ENCODE assay signal across 8 mouse cellular contexts in the genomic region with DNA sequence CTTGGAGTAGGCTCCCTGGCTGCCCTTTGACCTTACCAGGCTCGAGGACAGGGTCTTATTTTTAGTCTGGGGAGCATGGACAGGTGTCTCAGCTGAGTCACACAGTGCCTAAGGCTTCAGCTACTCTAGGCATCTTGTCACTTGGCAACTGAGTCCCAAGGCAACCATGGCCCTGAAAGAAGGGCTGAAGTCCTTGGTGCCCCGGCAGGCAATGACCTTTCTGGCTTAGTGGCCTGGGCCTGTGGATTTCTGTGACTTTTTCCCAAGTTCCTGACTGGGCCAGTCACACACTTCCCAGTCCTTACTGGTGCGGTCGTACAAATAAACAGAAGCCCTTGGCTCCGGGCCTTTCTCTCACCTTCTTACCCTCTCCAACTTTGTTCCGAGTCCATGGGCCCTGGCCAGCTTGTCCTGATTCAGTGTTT. TPM values are rescaled to one million over a fixed set of nuclear protein-coding genes. Genes with fewer than 3 reads are reported as not detected.
DNase-seq lines count a peak whose midpoint lies in the region; ATAC-seq and TF ChIP-seq lines count a peak whose summit lies in the region.

No protein-coding gene starts in this region.

- no peak for TF ChIP-seq EP300 in heart, postnatal 0 days (IDR thresholded peaks at IDR 0.05; ENCODE audit: low read depth)
- TF ChIP-seq EP300 in liver, embryonic 14.5 days (IDR thresholded peaks at IDR 0.05; ENCODE audit: low read depth) = no peak

- H3K4me3 ChIP-seq in heart, postnatal 0 days (ENCODE audit: low read depth, low read length) = peak overlapping the region; percentile 89
- H3K4me3 ChIP-seq in liver, embryonic 14.5 days (ENCODE audit: insufficient read depth in 1 of 2, low read depth in 2 of 2, low read length in 2 of 2) = peak overlapping the region; percentile 9 to 64; a peak in 2 of 4 replicates
- peak overlapping the region; percentile 90; the same call in 1 of the 2 replicates for H3K4me3 ChIP-seq in stomach, embryonic 16.5 days (replicated peaks; ENCODE audit: low read length)

- peak; percentile 77 for DNase-seq in gastrocnemius, adult 18-20 months (ENCODE audit: low spot score)
- DNase-seq in gastrocnemius, postnatal 14 days = no peak
- DNase-seq in adrenal gland, postnatal 25 days = peak; percentile 35
- no peak for DNase-seq in heart, postnatal 0 days (ENCODE audit: low spot score)
- no peak for DNase-seq in liver, embryonic 14.5 days (ENCODE audit: low read depth in 3 of 3, low spot score in 3 of 3)
- no peak for DNase-seq in left cerebral cortex, adult 8-10 months (ENCODE audit: low spot score in 2 of 2)
- DNase-seq in thymus, postnatal 0 days (ENCODE audit: low spot score) = no peak

- ATAC-seq in heart, postnatal 0 days (ENCODE audit: insufficient read depth, low read depth) = no peak
- ATAC-seq in liver, embryonic 14.5 days (ENCODE audit: insufficient read depth) = no peak
- no peak for ATAC-seq in stomach, embryonic 16.5 days (ENCODE audit: insufficient read depth, low FRiP score)

- no peaks in the 10 kb centered on the region for H3K27me3 ChIP-seq in heart, postnatal 0 days (ENCODE audit: control insufficient read depth, insufficient read depth, low read length)
- H3K27me3 ChIP-seq in liver, embryonic 14.5 days (ENCODE audit: control insufficient read depth, insufficient read depth, low read length) = no peaks in the 10 kb centered on the region
- H3K27me3 ChIP-seq in stomach, embryonic 16.5 days (ENCODE audit: control insufficient read depth, insufficient read depth, low read length) = no peaks in the 10 kb centered on the region

- 66% methylated on average over 6 of the region's 6 CpGs for WGBS in heart, postnatal 0 days
- 71% methylated on average over 6 of the region's 6 CpGs for WGBS in liver, embryonic 14.5 days (ENCODE audit: insufficient replicate concordance)
- 64% methylated on average over 6 of the region's 6 CpGs for WGBS in stomach, embryonic 16.5 days

- no peaks in the 10 kb centered on the region for H3K9me3 ChIP-seq in heart, postnatal 0 days (replicated peaks; ENCODE audit: control insufficient read depth, low read length)
- no peaks in the 10 kb centered on the region for H3K9me3 ChIP-seq in liver, embryonic 14.5 days (ENCODE audit: control insufficient read depth, low read length)
- H3K9me3 ChIP-seq in stomach, embryonic 16.5 days (replicated peaks; ENCODE audit: control insufficient read depth, low read length) = no peaks in the 10 kb centered on the region

- peaks cover 22% of the 10 kb centered on the region for H3K4me1 ChIP-seq in heart, postnatal 0 days (ENCODE audit: control insufficient read depth, insufficient read depth)
- H3K4me1 ChIP-seq in liver, embryonic 14.5 days (replicated peaks; ENCODE audit: control insufficient read depth in 2 of 2, insufficient read depth in 2 of 2, low read length in 1 of 2) = peaks cover 16 to 24% of the 10 kb centered on the region in 2 experiments
- H3K4me1 ChIP-seq in stomach, embryonic 16.5 days (ENCODE audit: control insufficient read depth, insufficient read depth, low read length) = peaks cover 22% of the 10 kb centered on the region

- no peak for TF ChIP-seq CTCF in heart, postnatal 0 days (IDR thresholded peaks at IDR 0.05; ENCODE audit: low read depth)
- no peak for TF ChIP-seq CTCF in liver, embryonic 14.5 days (IDR thresholded peaks at IDR 0.05; ENCODE audit: low read depth)

- peak overlapping the region; percentile 61 for H3K4me2 ChIP-seq in heart, postnatal 0 days (ENCODE audit: low read depth, low read length)
- H3K4me2 ChIP-seq in liver, embryonic 14.5 days (ENCODE audit: low read depth) = peak overlapping the region; percentile 92
- H3K4me2 ChIP-seq in stomach, embryonic 16.5 days (ENCODE audit: low read depth, low read length) = peak overlapping the region; percentile 67; the same call in 1 of the 2 replicates

- peaks cover 32% of the 10 kb centered on the region for H3K36me3 ChIP-seq in heart, postnatal 0 days (replicated peaks; ENCODE audit: control insufficient read depth, insufficient read depth, low read length)
- H3K36me3 ChIP-seq in liver, embryonic 14.5 days (replicated peaks; ENCODE audit: control insufficient read depth, insufficient read depth, low read depth) = no peaks in the 10 kb centered on the region
- H3K36me3 ChIP-seq in stomach, embryonic 16.5 days (ENCODE audit: control insufficient read depth, insufficient read depth, low read length) = peaks cover 4% of the 10 kb centered on the region; the same call in 1 of the 2 replicates

- H3K27ac ChIP-seq in heart, postnatal 0 days (ENCODE audit: low read depth) = peak overlapping the region; percentile 91
- H3K27ac ChIP-seq in liver, embryonic 14.5 days = no peak overlapping the region
- H3K27ac ChIP-seq in stomach, embryonic 16.5 days (ENCODE audit: low read length) = no peak overlapping the region

- intact Hi-C loops in gastrocnemius, postnatal 14 days (cut with DNase I; ENCODE audit: low total_unique reads) = no loop called here

- 0 out of 2 replicates have a peak overlapping the region, but pooled peaks have one; percentile 91 for H3K9ac ChIP-seq in heart, postnatal 0 days (replicated peaks; ENCODE audit: low read depth, low read length)
- peak overlapping the region; percentile 60 for H3K9ac ChIP-seq in liver, embryonic 14.5 days (replicated peaks)
- H3K9ac ChIP-seq in stomach, embryonic 16.5 days (ENCODE audit: low read length) = peak overlapping the region; percentile 94

RNA-seq across cellular contexts. Expression of gene Mief2, which starts 1.0 kb away (rescaled TPM):
- 10 to 100 TPM; 75.2 to 94.4 TPM for total RNA-seq in gastrocnemius, adult 18-20 months (2021)
- 10 to 100 TPM; 82.5 to 88.4 TPM for total RNA-seq in gastrocnemius, postnatal 14 days (2021)
- 39.8 and 45.0 TPM in 2 replicates for total RNA-seq in adrenal gland, postnatal 25 days (2021)
- 26.5 and 27.4 TPM in 2 replicates for total RNA-seq in heart, postnatal 0 days (2014; rRNA removed; ENCODE audit: low replicate concordance)
- 19.5 and 20.4 TPM in 2 replicates for polyA plus RNA-seq in heart, postnatal 0 days (2015; fragmentation: Nextera tagmentation; extraction: Ambion mirVana)
- polyA plus RNA-seq in liver, embryonic 14.5 days (2012; rRNA removed) = 1.8 and 2.0 TPM in 2 replicates
- polyA plus RNA-seq in liver, embryonic 14.5 days (2014; fragmentation: Nextera tagmentation; extraction: Ambion mirVana) = 1.8 and 2.5 TPM in 2 replicates
- polyA plus RNA-seq in stomach, embryonic 16.5 days (2015; fragmentation: Nextera tagmentation; extraction: Ambion mirVana) = 11.2 and 13.2 TPM in 2 replicates
- 10 to 100 TPM; 18.3 to 24.8 (median 19.8) TPM for total RNA-seq in left cerebral cortex, adult 8-10 months (2022)
- 10.3 and 11.0 TPM in 2 replicates for polyA plus RNA-seq in thymus, postnatal 0 days (2015; fragmentation: Nextera tagmentation; extraction: Ambion mirVana)

RNA-seq across cellular contexts. Expression of gene Flii, which starts 2.2 kb away (rescaled TPM):
- 100 to 1,000 TPM; 108 to 113 TPM for total RNA-seq in gastrocnemius, adult 18-20 months (2021)
- total RNA-seq in gastrocnemius, postnatal 14 days (2021) = 10 to 100 TPM; 87.8 to 90.9 TPM
- 167 and 175 TPM in 2 replicates for total RNA-seq in adrenal gland, postnatal 25 days (2021)
- 82.2 and 123 TPM in 2 replicates for total RNA-seq in heart, postnatal 0 days (2014; rRNA removed; ENCODE audit: low replicate concordance)
- 52.6 and 55.3 TPM in 2 replicates for polyA plus RNA-seq in heart, postnatal 0 days (2015; fragmentation: Nextera tagmentation; extraction: Ambion mirVana)
- polyA plus RNA-seq in liver, embryonic 14.5 days (2012; rRNA removed) = 19.4 and 35.3 TPM in 2 replicates
- polyA plus RNA-seq in liver, embryonic 14.5 days (2014; fragmentation: Nextera tagmentation; extraction: Ambion mirVana) = 22.5 and 25.7 TPM in 2 replicates
- 87.7 and 97.6 TPM in 2 replicates for polyA plus RNA-seq in stomach, embryonic 16.5 days (2015; fragmentation: Nextera tagmentation; extraction: Ambion mirVana)
- 10 to 100 TPM; 61.2 to 73.0 (median 62.4) TPM for total RNA-seq in left cerebral cortex, adult 8-10 months (2022)
- polyA plus RNA-seq in thymus, postnatal 0 days (2015; fragmentation: Nextera tagmentation; extraction: Ambion mirVana) = 72.6 and 78.7 TPM in 2 replicates

RNA-seq across cellular contexts. Expression of gene Llgl1, which starts 29.7 kb away (rescaled TPM):
- total RNA-seq in gastrocnemius, adult 18-20 months (2021) = 1 to 10 TPM; 8.9 to 9.2 TPM
- total RNA-seq in gastrocnemius, postnatal 14 days (2021) = 10 to 100 TPM; 12.1 to 14.5 TPM
- 25.6 and 28.6 TPM in 2 replicates for total RNA-seq in adrenal gland, postnatal 25 days (2021)
- 33.0 and 34.7 TPM in 2 replicates for total RNA-seq in heart, postnatal 0 days (2014; rRNA removed; ENCODE audit: low replicate concordance)
- 13.5 and 13.9 TPM in 2 replicates for polyA plus RNA-seq in heart, postnatal 0 days (2015; fragmentation: Nextera tagmentation; extraction: Ambion mirVana)
- 12.4 and 13.2 TPM in 2 replicates for polyA plus RNA-seq in liver, embryonic 14.5 days (2012; rRNA removed)
- polyA plus RNA-seq in liver, embryonic 14.5 days (2014; fragmentation: Nextera tagmentation; extraction: Ambion mirVana) = 8.5 and 11.0 TPM in 2 replicates
- polyA plus RNA-seq in stomach, embryonic 16.5 days (2015; fragmentation: Nextera tagmentation; extraction: Ambion mirVana) = 43.2 and 46.7 TPM in 2 replicates
- total RNA-seq in left cerebral cortex, adult 8-10 months (2022) = 10 to 100 TPM; 40.0 to 42.3 (median 40.8) TPM
- polyA plus RNA-seq in thymus, postnatal 0 days (2015; fragmentation: Nextera tagmentation; extraction: Ambion mirVana) = 27.0 and 29.0 TPM in 2 replicates

RNA-seq across cellular contexts. Expression of gene Top3a, which starts 47.9 kb away (rescaled TPM):
- total RNA-seq in gastrocnemius, adult 18-20 months (2021) = 1 to 10 TPM; 3.7 to 5.0 TPM
- total RNA-seq in gastrocnemius, postnatal 14 days (2021) = 1 to 10 TPM; 3.8 to 4.5 TPM
- total RNA-seq in adrenal gland, postnatal 25 days (2021) = 13.2 and 13.7 TPM in 2 replicates
- total RNA-seq in heart, postnatal 0 days (2014; rRNA removed; ENCODE audit: low replicate concordance) = 7.3 and 8.8 TPM in 2 replicates
- 3.8 and 4.4 TPM in 2 replicates for polyA plus RNA-seq in heart, postnatal 0 days (2015; fragmentation: Nextera tagmentation; extraction: Ambion mirVana)
- 3.7 and 4.4 TPM in 2 replicates for polyA plus RNA-seq in liver, embryonic 14.5 days (2012; rRNA removed)
- polyA plus RNA-seq in liver, embryonic 14.5 days (2014; fragmentation: Nextera tagmentation; extraction: Ambion mirVana) = 5.0 and 5.6 TPM in 2 replicates
- polyA plus RNA-seq in stomach, embryonic 16.5 days (2015; fragmentation: Nextera tagmentation; extraction: Ambion mirVana) = 13.0 and 13.8 TPM in 2 replicates
- total RNA-seq in left cerebral cortex, adult 8-10 months (2022) = 1 to 10 TPM; 5.4 to 7.2 (median 6.6) TPM
- 13.5 and 14.5 TPM in 2 replicates for polyA plus RNA-seq in thymus, postnatal 0 days (2015; fragmentation: Nextera tagmentation; extraction: Ambion mirVana)

RNA-seq across cellular contexts. Expression of gene Smcr8, which starts 48.1 kb away (rescaled TPM):
- total RNA-seq in gastrocnemius, adult 18-20 months (2021) = 10 to 100 TPM; 18.4 to 18.5 TPM
- 10 to 100 TPM; 11.2 to 16.7 TPM for total RNA-seq in gastrocnemius, postnatal 14 days (2021)
- 27.0 and 27.5 TPM in 2 replicates for total RNA-seq in adrenal gland, postnatal 25 days (2021)
- 7.6 and 8.2 TPM in 2 replicates for total RNA-seq in heart, postnatal 0 days (2014; rRNA removed; ENCODE audit: low replicate concordance)
- polyA plus RNA-seq in heart, postnatal 0 days (2015; fragmentation: Nextera tagmentation; extraction: Ambion mirVana) = 2.0 and 2.1 TPM in 2 replicates
- 3.3 and 4.2 TPM in 2 replicates for polyA plus RNA-seq in liver, embryonic 14.5 days (2012; rRNA removed)
- polyA plus RNA-seq in liver, embryonic 14.5 days (2014; fragmentation: Nextera tagmentation; extraction: Ambion mirVana) = 3.0 and 3.6 TPM in 2 replicates
- 5.6 and 6.1 TPM in 2 replicates for polyA plus RNA-seq in stomach, embryonic 16.5 days (2015; fragmentation: Nextera tagmentation; extraction: Ambion mirVana)
- 10 to 100 TPM; 31.7 to 35.9 (median 32.7) TPM for total RNA-seq in left cerebral cortex, adult 8-10 months (2022)
- polyA plus RNA-seq in thymus, postnatal 0 days (2015; fragmentation: Nextera tagmentation; extraction: Ambion mirVana) = 4.7 TPM in 2 replicates

Comparison
In these comparisons a context has a peak if more than half of its experiments do, and no peak if none do; other contexts are left out.
1. DNase-seq: peak in gastrocnemius, adult 18-20 months (single experiment) and adrenal gland, postnatal 25 days (single experiment); none in gastrocnemius, postnatal 14 days (single experiment), heart, postnatal 0 days (single experiment), liver, embryonic 14.5 days (0 of 3), left cerebral cortex, adult 8-10 months (0 of 2) and thymus, postnatal 0 days (single experiment).
2. H3K4me3 ChIP-seq: peak in every context shown above with its lines; median percentile 90 in stomach, embryonic 16.5 days; 89 in heart, postnatal 0 days; 36 in liver, embryonic 14.5 days.
3. Peak in every context shown above with its lines, with median percentiles within 50 percentile points of each other: H3K4me2 ChIP-seq and H3K9ac ChIP-seq.